Mouse (Mus musculus): ENCODE measurements around the gene Lenep. TPM values are rescaled to one million over a fixed set of nuclear protein-coding genes. Genes with fewer than 3 reads are reported as not detected.

Gene Lenep
- total and polyA plus RNA-seq, 2 experiments = not detected

- Histone ChIP-seq H3K27ac (replicated peaks; ENCODE audit: insufficient read depth, low read depth, low read length) (no peak overlapping the region), H3K9ac (ENCODE audit: low read depth, low read length) (no peak overlapping the region), H3K4me3 (ENCODE audit: insufficient read depth, low read depth, low read length) (no peak overlapping the region), H3K27me3 (ENCODE audit: control insufficient read depth, insufficient read depth, low read length) (no peaks in the 10 kb centered on the region), H3K4me1 (ENCODE audit: control insufficient read depth, insufficient read depth, low read length) (peaks cover 12% of the 10 kb centered on the region), H3K79me2 (ENCODE audit: control insufficient read depth, insufficient read depth, low read length) (peaks cover 45% of the 10 kb centered on the region), H3K36me3 (ENCODE audit: control insufficient read depth, insufficient read depth, low read length) (peaks cover 6% of the 10 kb centered on the region; the same call in 1 of the 2 replicates)
- TF ChIP-seq POLR2A (IDR thresholded peaks at IDR 0.05; ENCODE audit: extremely low read depth, insufficient read depth, low read length) (no peak), CTCF (IDR thresholded peaks at IDR 0.05; ENCODE audit: low read depth, low read length) (no peak)
- DNase-seq (ENCODE audit: extremely low read depth, low read depth, low spot score) = no peak
- 69% methylated on average over 5 of the region's 5 CpGs for WGBS
Observed at GRCm38 (mm10) chr3:89383651-89384255, 18.8 kb downstream of the Lenep start.

DNA sequence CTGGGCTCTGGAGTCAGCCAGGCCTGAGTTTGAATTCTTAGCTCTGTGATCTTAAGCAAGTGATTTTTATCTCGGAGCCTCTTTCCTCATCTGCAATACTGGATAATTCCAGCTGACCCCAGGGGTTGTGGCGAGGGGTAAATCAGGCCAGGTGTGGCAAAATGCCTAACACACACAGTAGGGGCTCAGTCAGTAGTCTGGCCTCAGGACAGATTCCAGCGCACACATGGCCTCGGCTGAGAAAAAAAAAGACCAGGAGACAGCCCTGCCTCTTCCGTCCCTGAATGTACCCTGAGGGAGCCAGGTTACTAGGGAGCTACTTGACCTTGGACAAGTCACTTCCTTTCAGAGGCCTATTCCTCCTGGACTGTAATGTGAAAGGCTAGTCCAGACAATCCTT is 19.6 kb downstream of the Lenep start:
- peaks cover 38% of the 10 kb centered on the region for H3K79me2 ChIP-seq (ENCODE audit: control insufficient read depth, insufficient read depth, low read length)
- H3K9ac ChIP-seq (ENCODE audit: low read depth, low read length) = no peak overlapping the region
- peaks cover 5% of the 10 kb centered on the region for H3K4me1 ChIP-seq (ENCODE audit: control insufficient read depth, insufficient read depth, low read length)
- DNase-seq (ENCODE audit: extremely low read depth, low read depth, low spot score) = no peak
- H3K27ac ChIP-seq (replicated peaks; ENCODE audit: insufficient read depth, low read depth, low read length) = no peak overlapping the region
- no peak for TF ChIP-seq CTCF (IDR thresholded peaks at IDR 0.05; ENCODE audit: low read depth, low read length)
- peaks cover 6% of the 10 kb centered on the region; the same call in 1 of the 2 replicates for H3K36me3 ChIP-seq (ENCODE audit: control insufficient read depth, insufficient read depth, low read length)
- no peaks in the 10 kb centered on the region for H3K27me3 ChIP-seq (ENCODE audit: control insufficient read depth, insufficient read depth, low read length)
- 77% methylated on average over 5 of the region's 5 CpGs for WGBS
- no peak overlapping the region for H3K4me3 ChIP-seq (ENCODE audit: insufficient read depth, low read depth, low read length)

GRCm38 (mm10) chr3:89382033-89382882 is 20.3 kb downstream of the Lenep start:
- WGBS = 84% methylated on average over 9 of the region's 9 CpGs
- no peaks in the 10 kb centered on the region; the same call in 1 of the 2 replicates for H3K4me1 ChIP-seq (ENCODE audit: control insufficient read depth, insufficient read depth, low read length)
- H3K36me3 ChIP-seq (ENCODE audit: control insufficient read depth, insufficient read depth, low read length) = peaks cover 6% of the 10 kb centered on the region; the same call in 1 of the 2 replicates
- H3K79me2 ChIP-seq (ENCODE audit: control insufficient read depth, insufficient read depth, low read length) = peaks cover 31% of the 10 kb centered on the region
- DNase-seq (ENCODE audit: extremely low read depth, low read depth, low spot score) = no peak
- no peak overlapping the region for H3K4me3 ChIP-seq (ENCODE audit: insufficient read depth, low read depth, low read length)
- no peaks in the 10 kb centered on the region for H3K27me3 ChIP-seq (ENCODE audit: control insufficient read depth, insufficient read depth, low read length)
- no peak overlapping the region for H3K27ac ChIP-seq (replicated peaks; ENCODE audit: insufficient read depth, low read depth, low read length)
- H3K9ac ChIP-seq (ENCODE audit: low read depth, low read length) = no peak overlapping the region; the same call in 1 of the 2 replicates
- TF ChIP-seq CTCF (IDR thresholded peaks at IDR 0.05; ENCODE audit: low read depth, low read length) = no peak
- no peak for TF ChIP-seq POLR2A (IDR thresholded peaks at IDR 0.05; ENCODE audit: extremely low read depth, insufficient read depth, low read length)

- Histone ChIP-seq H3K4me3 (ENCODE audit: insufficient read depth, low read depth, low read length) (no peak overlapping the region), H3K9ac (ENCODE audit: low read depth, low read length) (no peak overlapping the region), H3K4me1 (ENCODE audit: control insufficient read depth, insufficient read depth, low read length) (no peaks in the 10 kb centered on the region; the same call in 1 of the 2 replicates), H3K36me3 (ENCODE audit: control insufficient read depth, insufficient read depth, low read length) (peaks cover 8% of the 10 kb centered on the region; the same call in 1 of the 2 replicates), H3K79me2 (ENCODE audit: control insufficient read depth, insufficient read depth, low read length) (peaks cover 23% of the 10 kb centered on the region; the same call in 1 of the 2 replicates), H3K27ac (replicated peaks; ENCODE audit: insufficient read depth, low read depth, low read length) (no peak overlapping the region), H3K27me3 (ENCODE audit: control insufficient read depth, insufficient read depth, low read length) (no peaks in the 10 kb centered on the region)
- no peak for DNase-seq (ENCODE audit: extremely low read depth, low read depth, low spot score)
- whole genome bisulfite sequencing = 97% methylated on average over 11 of the region's 11 CpGs
- no peak for TF ChIP-seq CTCF (IDR thresholded peaks at IDR 0.05; ENCODE audit: low read depth, low read length)
- TF ChIP-seq POLR2A (IDR thresholded peaks at IDR 0.05; ENCODE audit: extremely low read depth, insufficient read depth, low read length) = no peak
Observed at GRCm38 (mm10) chr3:89381233-89381632, 21.4 kb downstream of the Lenep start.

DNA sequence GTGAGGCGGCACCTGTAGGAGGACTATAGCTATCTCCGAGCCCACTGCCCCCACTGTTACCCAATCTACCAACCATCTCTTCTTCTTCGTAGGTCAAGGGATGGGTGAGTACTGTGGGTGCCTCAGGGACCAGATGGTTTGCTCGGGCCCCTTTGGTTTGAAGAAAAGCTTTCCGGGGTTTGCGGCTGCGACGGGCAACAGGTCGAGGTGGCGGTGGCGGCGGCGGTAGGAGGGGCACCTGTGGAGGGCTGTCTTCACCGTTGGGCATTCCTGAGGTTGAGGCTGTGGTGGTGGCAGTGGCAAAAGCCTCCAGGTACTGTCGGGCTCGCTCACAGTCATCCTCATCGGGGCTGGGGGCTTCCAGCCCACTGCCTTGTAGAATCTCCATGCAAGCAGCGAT is 21.9 kb downstream of the Lenep start:
- 96% methylated on average over 18 of the region's 18 CpGs for WGBS

More for the DNA sequence above, 21.9 kb downstream of the Lenep start:
- no peaks in the 10 kb centered on the region; the same call in 1 of the 2 replicates for H3K4me1 ChIP-seq (ENCODE audit: control insufficient read depth, insufficient read depth, low read length)
- no peak overlapping the region for H3K9ac ChIP-seq (ENCODE audit: low read depth, low read length)
- H3K36me3 ChIP-seq (ENCODE audit: control insufficient read depth, insufficient read depth, low read length) = peaks cover 6% of the 10 kb centered on the region; the same call in 1 of the 2 replicates
- peaks cover 19% of the 10 kb centered on the region; the same call in 1 of the 2 replicates for H3K79me2 ChIP-seq (ENCODE audit: control insufficient read depth, insufficient read depth, low read length)
- no peak overlapping the region for H3K4me3 ChIP-seq (ENCODE audit: insufficient read depth, low read depth, low read length)
- H3K27ac ChIP-seq (replicated peaks; ENCODE audit: insufficient read depth, low read depth, low read length) = no peak overlapping the region
- no peaks in the 10 kb centered on the region for H3K27me3 ChIP-seq (ENCODE audit: control insufficient read depth, insufficient read depth, low read length)
- TF ChIP-seq CTCF (IDR thresholded peaks at IDR 0.05; ENCODE audit: low read depth, low read length) = no peak
- TF ChIP-seq POLR2A (IDR thresholded peaks at IDR 0.05; ENCODE audit: extremely low read depth, insufficient read depth, low read length) = no peak
- DNase-seq (ENCODE audit: extremely low read depth, low read depth, low spot score) = no peak

All from liver, adult 2 months (tissue).